Mouse (Mus musculus) liver, embryonic 14.5 days (tissue): Measurements from ENCODE around the gene 0610037L13Rik.

ENCODE experiments used
- CTCF ChIP-seq: IDR thresholded peaks from 2 replicates; pipeline ENCODE4 v1.5.1; 2016; ENCODE audit warnings: antibody characterized with exemption, low read depth, control low read depth
- EP300 ChIP-seq: IDR thresholded peaks from 2 replicates; pipeline ENCODE4 v1.6.1; 2016; ENCODE audit warnings: antibody characterized with exemption, low read depth

- peak; percentile 54 for TF ChIP-seq CTCF
- TF ChIP-seq EP300: no peak
Observed at GRCm38 (mm10) chr4:107937338-107937737, 47.7 kb downstream of the 0610037L13Rik start.
